Mouse (Mus musculus): ENCODE results near the gene Orai1. TPM values are rescaled to one million over a fixed set of nuclear protein-coding genes. Genes with fewer than 3 reads are reported as not detected.

Orai1 gene
- polyA plus RNA-seq, 1 experiment from 2014 or later, result 24.6 TPM

DNA sequence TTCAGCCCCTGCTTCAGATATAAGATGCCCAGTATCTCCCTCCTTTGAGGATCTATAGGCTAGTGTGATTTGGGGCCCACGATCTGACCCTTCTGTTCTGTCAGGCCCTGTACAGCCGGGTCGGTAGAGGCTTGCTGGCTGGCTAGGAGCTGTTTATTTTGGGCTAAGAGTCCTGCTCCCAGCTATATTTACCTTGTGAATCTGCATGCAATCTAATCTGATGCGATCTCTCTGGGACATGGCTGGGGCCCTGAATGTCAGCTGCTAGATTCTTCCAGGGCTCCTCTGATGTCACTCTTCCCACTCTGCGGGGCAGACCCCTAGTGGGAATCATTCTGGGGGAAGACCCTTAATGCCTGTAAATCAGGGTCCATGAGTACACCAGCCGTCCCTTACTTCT lies 9.4 kb downstream of the Orai1 start:
- 82% methylated on average over 6 of the region's 6 CpGs for WGBS
- no peak overlapping the region for H3K4me2 ChIP-seq (ENCODE audit: low read length)
- no peaks in the 10 kb centered on the region for H3K27me3 ChIP-seq (ENCODE audit: control insufficient read depth, insufficient read depth, low read length)
- H3K9ac ChIP-seq (ENCODE audit: low read length), result no peak overlapping the region
- no peaks in the 10 kb centered on the region for H3K9me3 ChIP-seq (ENCODE audit: control insufficient read depth, low read length)
- no peak for ATAC-seq (ENCODE audit: insufficient number of reproducible peaks, insufficient read depth, low FRiP score, low read depth)
- peaks cover 7% of the 10 kb centered on the region for H3K36me3 ChIP-seq (ENCODE audit: control insufficient read depth, insufficient read depth, low read length)
- peaks cover 9 to 27% of the 10 kb centered on the region in 2 experiments; a peak in 3 of 4 replicates for H3K4me1 ChIP-seq (ENCODE audit: control insufficient read depth in 2 of 2, insufficient read depth in 2 of 2, low read length in 2 of 2)
- H3K27ac ChIP-seq (replicated peaks in 1 of 2; ENCODE audit: control insufficient read depth in 1 of 2, insufficient read depth in 1 of 2, low read depth in 2 of 2, low read length in 2 of 2), result no peak overlapping the region
- H3K4me3 ChIP-seq (ENCODE audit: control insufficient read depth in 1 of 2, insufficient read depth in 1 of 2, low read depth in 1 of 2, low read length in 2 of 2), result no peak overlapping the region

GRCm38 (mm10) chr5:123024965-123025573 lies 10.2 kb downstream of the Orai1 start:
- H3K27me3 ChIP-seq (ENCODE audit: control insufficient read depth, insufficient read depth, low read length), result no peaks in the 10 kb centered on the region
- no peak overlapping the region for H3K9ac ChIP-seq (ENCODE audit: low read length)
- no peak overlapping the region for H3K4me3 ChIP-seq (ENCODE audit: control insufficient read depth in 1 of 2, insufficient read depth in 1 of 2, low read depth in 1 of 2, low read length in 2 of 2)
- no peak overlapping the region for H3K4me2 ChIP-seq (ENCODE audit: low read length)
- peaks cover 6 to 19% of the 10 kb centered on the region in 2 experiments; a peak in 3 of 4 replicates for H3K4me1 ChIP-seq (ENCODE audit: control insufficient read depth in 2 of 2, insufficient read depth in 2 of 2, low read length in 2 of 2)
- ATAC-seq (ENCODE audit: insufficient number of reproducible peaks, insufficient read depth, low FRiP score, low read depth), result no peak
- H3K27ac ChIP-seq (replicated peaks in 1 of 2; ENCODE audit: control insufficient read depth in 1 of 2, insufficient read depth in 1 of 2, low read depth in 2 of 2, low read length in 2 of 2), result no peak overlapping the region
- 76% methylated on average over 9 of the region's 9 CpGs for WGBS
- H3K9me3 ChIP-seq (ENCODE audit: control insufficient read depth, low read length), result no peaks in the 10 kb centered on the region
- peaks cover 15% of the 10 kb centered on the region for H3K36me3 ChIP-seq (ENCODE audit: control insufficient read depth, insufficient read depth, low read length)

DNA sequence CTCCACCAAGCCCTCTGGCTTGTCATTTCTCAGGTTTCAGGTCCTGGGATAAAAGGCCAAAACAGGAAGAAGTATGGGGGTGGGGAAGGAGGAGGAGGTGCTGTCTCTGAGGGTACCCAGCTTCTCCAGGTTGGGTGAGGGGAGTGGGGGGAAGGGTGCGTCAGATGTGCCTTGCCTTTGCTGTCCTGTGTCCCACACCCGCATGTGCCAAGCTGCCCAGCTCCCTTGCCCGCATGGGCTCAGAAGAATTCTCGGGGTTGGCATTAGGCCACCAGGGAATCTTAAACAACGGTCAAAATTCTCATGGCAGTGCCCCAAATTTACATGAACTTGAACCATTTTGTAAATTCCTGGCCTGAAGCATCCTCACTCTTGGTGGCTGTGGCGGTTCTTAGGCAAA lies 11.5 kb downstream of the Orai1 start:
- no peak overlapping the region for H3K9ac ChIP-seq (ENCODE audit: low read length)
- no peak for ATAC-seq (ENCODE audit: insufficient number of reproducible peaks, insufficient read depth, low FRiP score, low read depth)
- WGBS, result 59% methylated on average over 6 of the region's 6 CpGs
- H3K27me3 ChIP-seq (ENCODE audit: control insufficient read depth, insufficient read depth, low read length), result no peaks in the 10 kb centered on the region
- no peak overlapping the region for H3K4me2 ChIP-seq (ENCODE audit: low read length)
- no peak overlapping the region for H3K4me3 ChIP-seq (ENCODE audit: control insufficient read depth in 1 of 2, insufficient read depth in 1 of 2, low read depth in 1 of 2, low read length in 2 of 2)
- peaks cover 28% of the 10 kb centered on the region for H3K36me3 ChIP-seq (ENCODE audit: control insufficient read depth, insufficient read depth, low read length)
- H3K4me1 ChIP-seq (ENCODE audit: control insufficient read depth in 2 of 2, insufficient read depth in 2 of 2, low read length in 2 of 2), result peaks cover 6 to 15% of the 10 kb centered on the region in 2 experiments; a peak in 3 of 4 replicates
- 0 out of 2 replicates have a peak, but pooled peaks cover 4% of the 10 kb centered on the region for H3K9me3 ChIP-seq (ENCODE audit: control insufficient read depth, low read length)
- H3K27ac ChIP-seq (replicated peaks in 1 of 2; ENCODE audit: control insufficient read depth in 1 of 2, insufficient read depth in 1 of 2, low read depth in 2 of 2, low read length in 2 of 2), result no peak overlapping the region

- no peak overlapping the region; a peak in 1 of 4 replicates for H3K27ac ChIP-seq (replicated peaks in 1 of 2; ENCODE audit: control insufficient read depth in 1 of 2, insufficient read depth in 1 of 2, low read depth in 2 of 2, low read length in 2 of 2)
- 55% methylated on average over 6 of the region's 6 CpGs for WGBS
- peaks cover 6 to 15% of the 10 kb centered on the region in 2 experiments; a peak in 3 of 4 replicates for H3K4me1 ChIP-seq (ENCODE audit: control insufficient read depth in 2 of 2, insufficient read depth in 2 of 2, low read length in 2 of 2)
- H3K4me3 ChIP-seq (ENCODE audit: control insufficient read depth in 1 of 2, insufficient read depth in 1 of 2, low read depth in 1 of 2, low read length in 2 of 2), result no peak overlapping the region
- ATAC-seq (ENCODE audit: insufficient number of reproducible peaks, insufficient read depth, low FRiP score, low read depth), result no peak
- H3K4me2 ChIP-seq (ENCODE audit: low read length), result no peak overlapping the region
- H3K9me3 ChIP-seq (ENCODE audit: control insufficient read depth, low read length), result 0 out of 2 replicates have a peak, but pooled peaks cover 4% of the 10 kb centered on the region
- no peaks in the 10 kb centered on the region for H3K27me3 ChIP-seq (ENCODE audit: control insufficient read depth, insufficient read depth, low read length)
- H3K36me3 ChIP-seq (ENCODE audit: control insufficient read depth, insufficient read depth, low read length), result peaks cover 36% of the 10 kb centered on the region
- H3K9ac ChIP-seq (ENCODE audit: low read length), result no peak overlapping the region
These were observed 12.6 kb downstream of the Orai1 start for GRCm38 (mm10) chr5:123027436-123027835.

- peaks cover 2 to 11% of the 10 kb centered on the region in 2 experiments; a peak in 3 of 4 replicates for H3K4me1 ChIP-seq (ENCODE audit: control insufficient read depth in 2 of 2, insufficient read depth in 2 of 2, low read length in 2 of 2)
- H3K4me2 ChIP-seq (ENCODE audit: low read length), result no peak overlapping the region
- 0 out of 2 replicates have a peak, but pooled peaks cover 4% of the 10 kb centered on the region for H3K9me3 ChIP-seq (ENCODE audit: control insufficient read depth, low read length)
- H3K27me3 ChIP-seq (ENCODE audit: control insufficient read depth, insufficient read depth, low read length), result no peaks in the 10 kb centered on the region
- H3K4me3 ChIP-seq (ENCODE audit: control insufficient read depth in 1 of 2, insufficient read depth in 1 of 2, low read depth in 1 of 2, low read length in 2 of 2), result no peak overlapping the region
- peaks cover 36% of the 10 kb centered on the region for H3K36me3 ChIP-seq (ENCODE audit: control insufficient read depth, insufficient read depth, low read length)
- 88% methylated on average over 7 of the region's 7 CpGs for WGBS
- no peak overlapping the region for H3K27ac ChIP-seq (replicated peaks in 1 of 2; ENCODE audit: control insufficient read depth in 1 of 2, insufficient read depth in 1 of 2, low read depth in 2 of 2, low read length in 2 of 2)
- ATAC-seq (ENCODE audit: insufficient number of reproducible peaks, insufficient read depth, low FRiP score, low read depth), result no peak
- no peak overlapping the region for H3K9ac ChIP-seq (ENCODE audit: low read length)
These were observed 14.9 kb downstream of the Orai1 start for GRCm38 (mm10) chr5:123029729-123030128.

DNA sequence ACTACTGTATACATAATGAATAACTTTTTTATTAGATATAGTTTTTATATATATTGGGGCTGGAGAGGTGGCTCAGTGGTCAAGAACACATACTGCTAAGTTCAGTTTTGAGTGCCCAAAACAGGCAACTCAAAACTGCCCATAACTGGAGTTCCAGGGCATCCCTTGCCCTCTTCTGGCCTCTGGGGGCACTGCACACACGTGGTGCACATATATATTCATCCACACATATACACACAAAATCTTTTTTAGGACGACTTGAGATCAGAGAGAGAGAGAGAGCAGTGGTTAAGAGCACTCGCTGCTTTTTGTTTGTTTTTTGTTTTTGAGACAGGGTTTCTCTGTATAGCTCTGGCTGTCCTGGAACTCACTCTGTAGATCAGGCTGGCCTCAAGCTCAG lies 16.4 kb downstream of the Orai1 start:
- Histone ChIP-seq H3K27ac (replicated peaks in 1 of 2; ENCODE audit: control insufficient read depth in 1 of 2, insufficient read depth in 1 of 2, low read depth in 2 of 2, low read length in 2 of 2) (no peak overlapping the region), H3K27me3 (ENCODE audit: control insufficient read depth, insufficient read depth, low read length) (no peaks in the 10 kb centered on the region), H3K9ac (ENCODE audit: low read length) (no peak overlapping the region), H3K4me2 (ENCODE audit: low read length) (no peak overlapping the region), H3K9me3 (ENCODE audit: control insufficient read depth, low read length) (0 out of 2 replicates have a peak, but pooled peaks cover 4% of the 10 kb centered on the region), H3K4me1 (ENCODE audit: control insufficient read depth in 2 of 2, insufficient read depth in 2 of 2, low read length in 2 of 2) (peaks cover 2 to 11% of the 10 kb centered on the region in 2 experiments; a peak in 3 of 4 replicates), H3K36me3 (ENCODE audit: control insufficient read depth, insufficient read depth, low read length) (peaks cover 36% of the 10 kb centered on the region), H3K4me3 (ENCODE audit: control insufficient read depth in 1 of 2, insufficient read depth in 1 of 2, low read depth in 1 of 2, low read length in 2 of 2) (no peak overlapping the region)
- 99% methylated on average over 3 of the region's 3 CpGs for WGBS
- ATAC-seq (ENCODE audit: insufficient number of reproducible peaks, insufficient read depth, low FRiP score, low read depth), result no peak

- H3K27me3 ChIP-seq (ENCODE audit: control insufficient read depth, insufficient read depth, low read length), result no peaks in the 10 kb centered on the region
- no peak overlapping the region for H3K9ac ChIP-seq (ENCODE audit: low read length)
- H3K27ac ChIP-seq (replicated peaks in 1 of 2; ENCODE audit: control insufficient read depth in 1 of 2, insufficient read depth in 1 of 2, low read depth in 2 of 2, low read length in 2 of 2), result no peak overlapping the region
- H3K4me2 ChIP-seq (ENCODE audit: low read length), result no peak overlapping the region
- H3K4me1 ChIP-seq (ENCODE audit: control insufficient read depth in 2 of 2, insufficient read depth in 2 of 2, low read length in 2 of 2), result peaks cover 0 to under 1% of the 10 kb centered on the region in 2 experiments; a peak in 2 of 4 replicates
- WGBS, result 71% methylated on average over 7 of the region's 7 CpGs
- no peak overlapping the region for H3K4me3 ChIP-seq (ENCODE audit: control insufficient read depth in 1 of 2, insufficient read depth in 1 of 2, low read depth in 1 of 2, low read length in 2 of 2)
- ATAC-seq (ENCODE audit: insufficient number of reproducible peaks, insufficient read depth, low FRiP score, low read depth), result no peak
- 0 out of 2 replicates have a peak, but pooled peaks cover 4% of the 10 kb centered on the region for H3K9me3 ChIP-seq (ENCODE audit: control insufficient read depth, low read length)
- peaks cover 35% of the 10 kb centered on the region for H3K36me3 ChIP-seq (ENCODE audit: control insufficient read depth, insufficient read depth, low read length)
These were observed 18.8 kb downstream of the Orai1 start for GRCm38 (mm10) chr5:123033646-123034160.

Data from heart, embryonic 14.5 days (tissue).